Mouse (Mus musculus) heart, postnatal 0 days (tissue): ENCODE data around the gene Mastl.

ENCODE experiments used
- CTCF ChIP-seq: IDR thresholded peaks from 2 replicates; pipeline ENCODE4 v1.5.1; 2016; ENCODE audit warnings: antibody characterized with exemption, control low read depth, low read depth
- EP300 ChIP-seq: IDR thresholded peaks from 2 replicates; pipeline ENCODE4 v1.6.1; 2016; ENCODE audit warnings: antibody characterized with exemption, low read depth

- no peak for TF ChIP-seq EP300
- TF ChIP-seq CTCF, result no peak
Observed at GRCm38 (mm10) chr2:23084540-23084939, 71.3 kb downstream of the Mastl start.
